Mouse (Mus musculus): ENCODE results near the gene Catsper2.

DNA sequence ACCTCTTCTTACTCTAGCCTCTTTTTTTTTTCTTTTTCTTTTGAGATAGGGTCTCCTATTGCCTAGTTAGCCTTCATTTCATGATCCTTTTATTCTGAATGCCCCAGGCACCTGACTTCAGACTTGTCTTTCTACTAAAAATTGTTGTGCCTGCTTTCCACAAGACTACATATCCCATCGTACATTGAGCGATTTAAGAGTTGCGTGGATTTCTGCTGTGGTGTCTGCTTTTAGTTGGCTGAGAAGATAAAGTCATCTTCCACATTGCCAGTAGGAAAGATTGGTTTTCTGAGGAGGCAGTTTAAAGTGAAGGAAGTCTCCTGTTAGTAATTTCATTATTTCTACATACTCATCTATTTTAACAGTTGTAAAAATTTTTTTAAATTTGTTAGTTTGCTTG is 2.0 kb upstream of the Catsper2 start:
- TF ChIP-seq POLR2A (IDR thresholded peaks at IDR 0.05; ENCODE audit: borderline replicate concordance, extremely low read depth, low read depth, low read length), result no peak
- TF ChIP-seq CTCF (IDR thresholded peaks at IDR 0.05; ENCODE audit: insufficient read depth, low read length), result no peak
